Mouse (Mus musculus): ENCODE measurements at regions not wholly inside any gene's neighbourhood (a gene's known extent, or its start where the extent isn't known, plus 50 kb on each side); places are given as distances from the start of the nearest gene placed in this dataset.

GRCm38 (mm10) chr1:194056544-194056943 lies 561.5 kb upstream of the Plxna2 start:
- Histone ChIP-seq H3K79me2 (replicated peaks; ENCODE audit: control insufficient read depth, insufficient read depth, low read length) (no peaks in the 10 kb centered on the region), H3K36me3 (ENCODE audit: control insufficient read depth, insufficient read depth, low read length) (no peaks in the 10 kb centered on the region), H3K27me3 (ENCODE audit: control insufficient read depth, insufficient read depth, low read length) (no peaks in the 10 kb centered on the region), H3K4me3 (no peak overlapping the region), H3K27ac (no peak overlapping the region), H3K9ac (ENCODE audit: low read depth, low read length) (no peak overlapping the region), H3K4me1 (ENCODE audit: control insufficient read depth, insufficient read depth, low read length) (no peaks in the 10 kb centered on the region)
- intact Hi-C loops (cut with DNase I): no loop called here
- WGBS: 13% methylated on average over 1 of the region's 1 CpGs
- DNase-seq: no peak
- TF ChIP-seq EP300 (IDR thresholded peaks at IDR 0.05; ENCODE audit: insufficient read depth, low read depth, low read length): no peak
- TF ChIP-seq CTCF (IDR thresholded peaks at IDR 0.05): no peak
- TF ChIP-seq POLR2A (IDR thresholded peaks at IDR 0.05; ENCODE audit: insufficient read depth, low read depth, low read length): no peak

- H3K9ac ChIP-seq (ENCODE audit: low read depth, low read length): no peak overlapping the region
- no peaks in the 10 kb centered on the region for H3K4me1 ChIP-seq (ENCODE audit: control insufficient read depth, insufficient read depth, low read length)
- DNase-seq: no peak
- TF ChIP-seq CTCF (IDR thresholded peaks at IDR 0.05) (no peak), EP300 (IDR thresholded peaks at IDR 0.05; ENCODE audit: insufficient read depth, low read depth, low read length) (no peak), POLR2A (IDR thresholded peaks at IDR 0.05; ENCODE audit: insufficient read depth, low read depth, low read length) (no peak)
- no peak overlapping the region for H3K4me3 ChIP-seq
- H3K27me3 ChIP-seq (ENCODE audit: control insufficient read depth, insufficient read depth, low read length): no peaks in the 10 kb centered on the region
- H3K36me3 ChIP-seq (ENCODE audit: control insufficient read depth, insufficient read depth, low read length): no peaks in the 10 kb centered on the region
- WGBS: 34% methylated on average over 4 of the region's 4 CpGs
- H3K79me2 ChIP-seq (replicated peaks; ENCODE audit: control insufficient read depth, insufficient read depth, low read length): no peaks in the 10 kb centered on the region
- intact Hi-C loops (cut with DNase I): no loop called here
- H3K27ac ChIP-seq: no peak overlapping the region
These were observed 568.2 kb upstream of the Plxna2 start for GRCm38 (mm10) chr1:194049746-194050351.

GRCm38 (mm10) chr1:194041393-194042352 lies 576.3 kb upstream of the Plxna2 start:
- Histone ChIP-seq H3K36me3 (ENCODE audit: control insufficient read depth, insufficient read depth, low read length) (no peaks in the 10 kb centered on the region), H3K27ac (no peak overlapping the region), H3K9ac (ENCODE audit: low read depth, low read length) (no peak overlapping the region), H3K79me2 (replicated peaks; ENCODE audit: control insufficient read depth, insufficient read depth, low read length) (no peaks in the 10 kb centered on the region), H3K27me3 (ENCODE audit: control insufficient read depth, insufficient read depth, low read length) (no peaks in the 10 kb centered on the region), H3K4me1 (ENCODE audit: control insufficient read depth, insufficient read depth, low read length) (no peaks in the 10 kb centered on the region; the same call in 1 of the 2 replicates), H3K4me3 (no peak overlapping the region)
- TF ChIP-seq EP300 (IDR thresholded peaks at IDR 0.05; ENCODE audit: insufficient read depth, low read depth, low read length) (no peak), CTCF (IDR thresholded peaks at IDR 0.05) (no peak), POLR2A (IDR thresholded peaks at IDR 0.05; ENCODE audit: insufficient read depth, low read depth, low read length) (no peak)
- no peak for DNase-seq
- 59% methylated on average over 8 of the region's 8 CpGs for WGBS
- intact Hi-C loops (cut with DNase I): no loop called here

GRCm38 (mm10) chr1:194038711-194039110 lies 579.3 kb upstream of the Plxna2 start:
- H3K9ac ChIP-seq (ENCODE audit: low read depth, low read length): no peak overlapping the region
- no peaks in the 10 kb centered on the region; the same call in 1 of the 2 replicates for H3K4me1 ChIP-seq (ENCODE audit: control insufficient read depth, insufficient read depth, low read length)
- intact Hi-C loops (cut with DNase I): no loop called here
- no peak for DNase-seq
- no peak overlapping the region for H3K4me3 ChIP-seq
- H3K27me3 ChIP-seq (ENCODE audit: control insufficient read depth, insufficient read depth, low read length): no peaks in the 10 kb centered on the region
- no peaks in the 10 kb centered on the region for H3K79me2 ChIP-seq (replicated peaks; ENCODE audit: control insufficient read depth, insufficient read depth, low read length)
- no peak overlapping the region for H3K27ac ChIP-seq
- no peak for TF ChIP-seq CTCF (IDR thresholded peaks at IDR 0.05)
- no peak for TF ChIP-seq POLR2A (IDR thresholded peaks at IDR 0.05; ENCODE audit: insufficient read depth, low read depth, low read length)
- no peak for TF ChIP-seq EP300 (IDR thresholded peaks at IDR 0.05; ENCODE audit: insufficient read depth, low read depth, low read length)
- H3K36me3 ChIP-seq (ENCODE audit: control insufficient read depth, insufficient read depth, low read length): no peaks in the 10 kb centered on the region

- WGBS: 78% methylated on average over 5 of the region's 5 CpGs
- Histone ChIP-seq H3K4me3 (no peak overlapping the region), H3K9ac (ENCODE audit: low read depth, low read length) (no peak overlapping the region), H3K27me3 (ENCODE audit: control insufficient read depth, insufficient read depth, low read length) (no peaks in the 10 kb centered on the region), H3K36me3 (ENCODE audit: control insufficient read depth, insufficient read depth, low read length) (no peaks in the 10 kb centered on the region), H3K27ac (no peak overlapping the region), H3K79me2 (replicated peaks; ENCODE audit: control insufficient read depth, insufficient read depth, low read length) (no peaks in the 10 kb centered on the region), H3K4me1 (ENCODE audit: control insufficient read depth, insufficient read depth, low read length) (no peaks in the 10 kb centered on the region)
- no peak for DNase-seq
- TF ChIP-seq EP300 (IDR thresholded peaks at IDR 0.05; ENCODE audit: insufficient read depth, low read depth, low read length) (no peak), POLR2A (IDR thresholded peaks at IDR 0.05; ENCODE audit: insufficient read depth, low read depth, low read length) (no peak), CTCF (IDR thresholded peaks at IDR 0.05) (no peak)
- intact Hi-C loops (cut with DNase I): no loop called here
These were observed 583.7 kb upstream of the Plxna2 start for GRCm38 (mm10) chr1:194034199-194034883.
